Mouse (Mus musculus): Measurements from ENCODE around the gene Asna1. TPM values are rescaled to one million over a fixed set of nuclear protein-coding genes. Genes with fewer than 3 reads are reported as not detected.
A peak's percentile ranks its signal among the peaks of the same experiment; 100 is the strongest.

Gene Asna1
- total and polyA plus RNA-seq, 2 experiments from 2014 or later = 136 to 153 TPM

- WGBS = 5% methylated on average over 15 of the region's 15 CpGs
- ATAC-seq (peak; percentile 21), DNase-seq (peak; percentile 55)
- Histone ChIP-seq H3K27me3 (ENCODE audit: insufficient read depth, low read length) (no peaks in the 10 kb centered on the region; the same call in 1 of the 2 replicates), H3K4me2 (ENCODE audit: low read depth) (peak overlapping the region; percentile 92), H3K9ac (peak overlapping the region; percentile 85), H3K36me3 (ENCODE audit: insufficient read depth) (no peaks in the 10 kb centered on the region), H3K27ac (ENCODE audit: low read depth, low read length) (peak overlapping the region; percentile 70), H3K4me1 (ENCODE audit: insufficient read depth) (peaks cover 11% of the 10 kb centered on the region), H3K9me3 (ENCODE audit: low read length) (no peaks in the 10 kb centered on the region), H3K4me3 (ENCODE audit: low read depth, low read length) (peak overlapping the region; percentile 69)
- TF ChIP-seq CTCF (IDR thresholded peaks at IDR 0.05; ENCODE audit: low read depth) = no peak
These were observed 34.2 kb downstream of the Asna1 start for GRCm38 (mm10) chr8:84990836-84991235.

- peak within 1 kb of the TSS; percentile 92 for H3K4me2 ChIP-seq (ENCODE audit: low read depth)
- H3K4me3 ChIP-seq (ENCODE audit: low read depth, low read length) = peak within 1 kb of the TSS; percentile 69
- H3K36me3 ChIP-seq (ENCODE audit: insufficient read depth) = no peaks in the 10 kb centered on the region
- H3K9ac ChIP-seq = peak within 1 kb of the TSS; percentile 85
- no peaks in the 10 kb centered on the region; the same call in 1 of the 2 replicates for H3K27me3 ChIP-seq (ENCODE audit: insufficient read depth, low read length)
- no peaks in the 10 kb centered on the region for H3K9me3 ChIP-seq (ENCODE audit: low read length)
- peaks cover 13% of the 10 kb centered on the region for H3K4me1 ChIP-seq (ENCODE audit: insufficient read depth)
- peak; percentile 98 for DNase-seq
- H3K27ac ChIP-seq (ENCODE audit: low read depth, low read length) = peak within 1 kb of the TSS; percentile 87
- TF ChIP-seq CTCF (IDR thresholded peaks at IDR 0.05; ENCODE audit: low read depth) = peak; percentile 98
- peak; percentile 87 for ATAC-seq
- WGBS = 6% methylated on average over 28 of the region's 28 CpGs
These were observed 34.7 kb downstream of the Asna1 start, which contains the start of gene Hook2 for GRCm38 (mm10) chr8:84990349-84990748. TSS of gene Hook2 (plus strand) at chr8:84990603.

GRCm38 (mm10) chr8:84989810-84990209 is 35.3 kb downstream of the Asna1 start:
- Histone ChIP-seq H3K36me3 (ENCODE audit: insufficient read depth) (no peaks in the 10 kb centered on the region), H3K4me1 (ENCODE audit: insufficient read depth) (peaks cover 18% of the 10 kb centered on the region), H3K4me3 (ENCODE audit: low read depth, low read length) (peak overlapping the region; percentile 69), H3K9ac (peak overlapping the region; percentile 85), H3K9me3 (ENCODE audit: low read length) (no peaks in the 10 kb centered on the region), H3K4me2 (ENCODE audit: low read depth) (peak overlapping the region; percentile 92), H3K27ac (ENCODE audit: low read depth, low read length) (peak overlapping the region; percentile 87), H3K27me3 (ENCODE audit: insufficient read depth, low read length) (no peaks in the 10 kb centered on the region; the same call in 1 of the 2 replicates)
- peak; percentile 94 for DNase-seq
- 0% methylated on average over 15 of the region's 15 CpGs for WGBS
- TF ChIP-seq CTCF (IDR thresholded peaks at IDR 0.05; ENCODE audit: low read depth) = peak; percentile 89
- ATAC-seq = peak; percentile 64

- no peak for DNase-seq
- Histone ChIP-seq H3K27me3 (ENCODE audit: insufficient read depth, low read length) (no peaks in the 10 kb centered on the region; the same call in 1 of the 2 replicates), H3K27ac (ENCODE audit: low read depth, low read length) (no peak overlapping the region), H3K4me2 (ENCODE audit: low read depth) (peak overlapping the region; percentile 92), H3K4me1 (ENCODE audit: insufficient read depth) (peaks cover 21% of the 10 kb centered on the region), H3K36me3 (ENCODE audit: insufficient read depth) (no peaks in the 10 kb centered on the region), H3K9me3 (ENCODE audit: low read length) (no peaks in the 10 kb centered on the region), H3K9ac (no peak overlapping the region), H3K4me3 (ENCODE audit: low read depth, low read length) (peak overlapping the region; percentile 69; the same call in 1 of the 2 replicates)
- no peak for TF ChIP-seq CTCF (IDR thresholded peaks at IDR 0.05; ENCODE audit: low read depth)
- WGBS = 12% methylated on average over 15 of the region's 15 CpGs
- ATAC-seq = no peak
These were observed 35.8 kb downstream of the Asna1 start for GRCm38 (mm10) chr8:84989311-84989731.

GRCm38 (mm10) chr8:84987903-84988302 is 37.2 kb downstream of the Asna1 start:
- no peak overlapping the region for H3K4me3 ChIP-seq (ENCODE audit: low read depth, low read length)
- H3K27me3 ChIP-seq (ENCODE audit: insufficient read depth, low read length) = no peaks in the 10 kb centered on the region; the same call in 1 of the 2 replicates
- DNase-seq (no peak), ATAC-seq (no peak)
- H3K4me2 ChIP-seq (ENCODE audit: low read depth) = no peak overlapping the region
- no peak overlapping the region for H3K9ac ChIP-seq
- no peaks in the 10 kb centered on the region for H3K36me3 ChIP-seq (ENCODE audit: insufficient read depth)
- H3K4me1 ChIP-seq (ENCODE audit: insufficient read depth) = peaks cover 21% of the 10 kb centered on the region
- 76% methylated on average over 2 of the region's 2 CpGs for WGBS
- no peak overlapping the region for H3K27ac ChIP-seq (ENCODE audit: low read depth, low read length)
- H3K9me3 ChIP-seq (ENCODE audit: low read length) = no peaks in the 10 kb centered on the region
- no peak for TF ChIP-seq CTCF (IDR thresholded peaks at IDR 0.05; ENCODE audit: low read depth)

- WGBS = 85% methylated on average over 5 of the region's 5 CpGs
- peaks cover 21% of the 10 kb centered on the region for H3K4me1 ChIP-seq (ENCODE audit: insufficient read depth)
- TF ChIP-seq CTCF (IDR thresholded peaks at IDR 0.05; ENCODE audit: low read depth) = no peak
- no peaks in the 10 kb centered on the region for H3K9me3 ChIP-seq (ENCODE audit: low read length)
- H3K4me3 ChIP-seq (ENCODE audit: low read depth, low read length) = no peak overlapping the region
- no peak overlapping the region for H3K4me2 ChIP-seq (ENCODE audit: low read depth)
- DNase-seq = no peak
- no peaks in the 10 kb centered on the region; the same call in 1 of the 2 replicates for H3K27me3 ChIP-seq (ENCODE audit: insufficient read depth, low read length)
- H3K9ac ChIP-seq = no peak overlapping the region
- no peak overlapping the region for H3K27ac ChIP-seq (ENCODE audit: low read depth, low read length)
- no peaks in the 10 kb centered on the region for H3K36me3 ChIP-seq (ENCODE audit: insufficient read depth)
- no peak for ATAC-seq
These were observed 37.7 kb downstream of the Asna1 start for GRCm38 (mm10) chr8:84987388-84987787.

- WGBS = 25% methylated on average over 8 of the region's 8 CpGs
- TF ChIP-seq CTCF (IDR thresholded peaks at IDR 0.05; ENCODE audit: low read depth) = no peak
- DNase-seq (no peak), ATAC-seq (no peak)
- H3K4me1 ChIP-seq (ENCODE audit: insufficient read depth) = peaks cover 21% of the 10 kb centered on the region
- H3K4me3 ChIP-seq (ENCODE audit: low read depth, low read length) = peak overlapping the region; percentile 54
- H3K27me3 ChIP-seq (ENCODE audit: insufficient read depth, low read length) = no peaks in the 10 kb centered on the region; the same call in 1 of the 2 replicates
- H3K9ac ChIP-seq = 0 out of 2 replicates have a peak overlapping the region, but pooled peaks have one; percentile 61
- no peaks in the 10 kb centered on the region for H3K36me3 ChIP-seq (ENCODE audit: insufficient read depth)
- peak overlapping the region; percentile 98 for H3K4me2 ChIP-seq (ENCODE audit: low read depth)
- peak overlapping the region; percentile 78 for H3K27ac ChIP-seq (ENCODE audit: low read depth, low read length)
- H3K9me3 ChIP-seq (ENCODE audit: low read length) = no peaks in the 10 kb centered on the region
These were observed 38.6 kb downstream of the Asna1 start for GRCm38 (mm10) chr8:84986379-84986945.
